8 mouse cellular contexts compared by ENCODE assay signal in genomic region chr2:39373068-39373779, GRCm38 (mm10).
A peak's percentile ranks its signal among the peaks of the same experiment; 100 is the strongest.
DNase-seq lines count a peak whose midpoint lies in the region; ATAC-seq and TF ChIP-seq lines count a peak whose summit lies in the region.

No protein-coding gene starts in this region.

- peak; percentile 85 for DNase-seq in gastrocnemius, postnatal 14 days
- peak; percentile 95 for DNase-seq in induced T-regulatory cell, adult 2 months (ENCODE audit: low read depth)
- DNase-seq in left cerebral cortex, adult 8-10 months (ENCODE audit: low spot score in 2 of 2): peak; percentile 88 to 91
- peak; percentile 88 for DNase-seq in right cerebral cortex, postnatal 25 days
- DNase-seq in urinary bladder, postnatal 36 days (ENCODE audit: low spot score in 2 of 2): peak; percentile 93

- intact Hi-C loops in gastrocnemius, postnatal 14 days (cut with DNase I; ENCODE audit: low total_unique reads): loop anchor here (5.0 kb wide), 1 partner anchor 101 kb away; no protein-coding TSS in a partner anchor

- no peak for TF ChIP-seq POLR2A in cortical plate, adult 2 months (IDR thresholded peaks at IDR 0.05; ENCODE audit: extremely low read depth, insufficient read depth, low read length)

- H3K4me1 ChIP-seq in cortical plate, adult 2 months (ENCODE audit: control insufficient read depth, insufficient read depth, low read length): no peaks in the 10 kb centered on the region

- peak; percentile 97 for ATAC-seq in activated CD4-positive, CD25-positive, alpha-beta regulatory T cell, adult 4 months
- ATAC-seq in megakaryocyte-erythroid progenitor cell, adult 5-6 weeks (replicated peaks; ENCODE audit: low FRiP score, low TSS enrichment, poor library complexity, severe bottlenecking): peak; percentile 100

- H3K27ac ChIP-seq in cortical plate, adult 2 months (ENCODE audit: insufficient read depth, low read length): no peak overlapping the region

- TF ChIP-seq CTCF in cortical plate, adult 2 months (IDR thresholded peaks at IDR 0.05; ENCODE audit: extremely low read depth, insufficient read depth, low read length): peak; percentile 100

- no peak overlapping the region for H3K4me3 ChIP-seq in cortical plate, adult 2 months (ENCODE audit: insufficient read depth, low read length)
